Comparison of ENCODE assay signal across 9 mouse cellular contexts in genomic region chr16:84875012-84875717, GRCm38 (mm10). TPM values are rescaled to one million over a fixed set of nuclear protein-coding genes. Genes with fewer than 3 reads are reported as not detected.
DNase-seq lines count a peak whose midpoint lies in the region; ATAC-seq lines count a peak whose summit lies in the region.
"Had no signal": no experiment of that assay in that cellular context is flagged by ENCODE, and none has a peak within 500 bp of the region (broad histone marks: within the 10 kb centered on the region; RNA-seq: fewer than 3 reads in every experiment).

No protein-coding gene starts in this region.

- H3K36me3 ChIP-seq in kidney, embryonic 14.5 days (ENCODE audit: control insufficient read depth, insufficient read depth, low read length): no peaks in the 10 kb centered on the region
- no peaks in the 10 kb centered on the region for H3K36me3 ChIP-seq in lung, embryonic 16.5 days (ENCODE audit: control insufficient read depth, insufficient read depth, low read length)

- no peaks in the 10 kb centered on the region for H3K4me1 ChIP-seq in kidney, embryonic 14.5 days (ENCODE audit: control insufficient read depth, insufficient read depth, low read length)
- H3K4me1 ChIP-seq in lung, embryonic 16.5 days (replicated peaks; ENCODE audit: control insufficient read depth, insufficient read depth, low read length): no peaks in the 10 kb centered on the region

- H3K9me3 ChIP-seq in kidney, embryonic 14.5 days (ENCODE audit: control insufficient read depth, low read length): no peaks in the 10 kb centered on the region
- no peaks in the 10 kb centered on the region for H3K9me3 ChIP-seq in lung, embryonic 16.5 days (ENCODE audit: control insufficient read depth, low read length)

- 49% methylated on average over 24 of the region's 24 CpGs for WGBS in kidney, embryonic 14.5 days
- WGBS in lung, embryonic 16.5 days: 44% methylated on average over 24 of the region's 24 CpGs

- ATAC-seq in kidney, embryonic 14.5 days (ENCODE audit: low FRiP score, low TSS enrichment): peak; percentile 53; the same call in 1 of the 2 replicates
- peak; percentile 31; the same call in 1 of the 2 replicates for ATAC-seq in lung, embryonic 16.5 days (ENCODE audit: low read depth)

- no peak overlapping the region for H3K9ac ChIP-seq in kidney, embryonic 14.5 days (ENCODE audit: low read depth, low read length)
- no peak overlapping the region for H3K9ac ChIP-seq in lung, embryonic 16.5 days (ENCODE audit: low read length)

- H3K4me3 ChIP-seq in kidney, embryonic 14.5 days (ENCODE audit: low read length): peak overlapping the region; percentile 17
- peak overlapping the region; percentile 32 for H3K4me3 ChIP-seq in lung, embryonic 16.5 days (ENCODE audit: low read length)
- H3K4me3 ChIP-seq: erythroblast, embryonic 14.5 days had no signal

- no peaks in the 10 kb centered on the region for H3K27me3 ChIP-seq in kidney, embryonic 14.5 days (ENCODE audit: control insufficient read depth, insufficient read depth, low read length)
- H3K27me3 ChIP-seq in lung, embryonic 16.5 days (ENCODE audit: control insufficient read depth, insufficient read depth, low read depth, low read length): no peaks in the 10 kb centered on the region

- DNase-seq in kidney, adult 18-20 months: no peak
- peak; percentile 46 to 54 for DNase-seq in cerebellum, postnatal 10 days
- peak; percentile 16 for DNase-seq in heart, postnatal 4 days
- no peak for DNase-seq in yolk sac, embryonic 10.5 days (ENCODE audit: low spot score)
- DNase-seq in thymus, postnatal 14 days: no peak
- DNase-seq in liver: no peak

- no peak overlapping the region for H3K27ac ChIP-seq in kidney, embryonic 14.5 days (ENCODE audit: low read depth, low read length)
- no peak overlapping the region for H3K27ac ChIP-seq in lung, embryonic 16.5 days (ENCODE audit: low read length)

- H3K4me2 ChIP-seq in kidney, embryonic 14.5 days (replicated peaks; ENCODE audit: low read depth, low read length): peak overlapping the region; percentile 45
- peak overlapping the region; percentile 55 for H3K4me2 ChIP-seq in lung, embryonic 16.5 days (ENCODE audit: low read depth, low read length)

RNA-seq across cellular contexts. Expression of gene Atp5j, which starts 39.7 kb away (rescaled TPM):
- polyA plus RNA-seq in kidney, embryonic 14.5 days (2014; fragmentation: Nextera tagmentation; extraction: Ambion mirVana): 989 and 1,322 TPM in 2 replicates
- 1,000 to 10,000 TPM; 1,262 to 1,293 TPM for total RNA-seq in heart, postnatal 4 days (2021)
- polyA plus RNA-seq in lung, embryonic 16.5 days (2015; fragmentation: Nextera tagmentation; extraction: Ambion mirVana): 874 and 916 TPM in 2 replicates

RNA-seq across cellular contexts. Expression of gene Gabpa, which starts 40.4 kb away (rescaled TPM):
- 27.5 and 44.7 TPM in 2 replicates for polyA plus RNA-seq in kidney, embryonic 14.5 days (2014; fragmentation: Nextera tagmentation; extraction: Ambion mirVana)
- 10 to 100 TPM; 50.8 to 51.1 TPM for total RNA-seq in heart, postnatal 4 days (2021)
- polyA plus RNA-seq in lung, embryonic 16.5 days (2015; fragmentation: Nextera tagmentation; extraction: Ambion mirVana): 38.5 and 39.4 TPM in 2 replicates

Comparison
In these comparisons a context has a peak if more than half of its experiments do, and no peak if none do; other contexts are left out.
1. DNase-seq: peak in cerebellum, postnatal 10 days (2 of 2) and heart, postnatal 4 days (single experiment); none in kidney, adult 18-20 months (single experiment), yolk sac, embryonic 10.5 days (single experiment), thymus, postnatal 14 days (single experiment) and liver (single experiment).